Mouse (Mus musculus): ENCODE data around the gene Ezh1. TPM values are rescaled to one million over a fixed set of nuclear protein-coding genes. Genes with fewer than 3 reads are reported as not detected.

Gene Ezh1
- polyA plus RNA-seq, 1 experiment from 2014 or later = 17.6 TPM

DNA sequence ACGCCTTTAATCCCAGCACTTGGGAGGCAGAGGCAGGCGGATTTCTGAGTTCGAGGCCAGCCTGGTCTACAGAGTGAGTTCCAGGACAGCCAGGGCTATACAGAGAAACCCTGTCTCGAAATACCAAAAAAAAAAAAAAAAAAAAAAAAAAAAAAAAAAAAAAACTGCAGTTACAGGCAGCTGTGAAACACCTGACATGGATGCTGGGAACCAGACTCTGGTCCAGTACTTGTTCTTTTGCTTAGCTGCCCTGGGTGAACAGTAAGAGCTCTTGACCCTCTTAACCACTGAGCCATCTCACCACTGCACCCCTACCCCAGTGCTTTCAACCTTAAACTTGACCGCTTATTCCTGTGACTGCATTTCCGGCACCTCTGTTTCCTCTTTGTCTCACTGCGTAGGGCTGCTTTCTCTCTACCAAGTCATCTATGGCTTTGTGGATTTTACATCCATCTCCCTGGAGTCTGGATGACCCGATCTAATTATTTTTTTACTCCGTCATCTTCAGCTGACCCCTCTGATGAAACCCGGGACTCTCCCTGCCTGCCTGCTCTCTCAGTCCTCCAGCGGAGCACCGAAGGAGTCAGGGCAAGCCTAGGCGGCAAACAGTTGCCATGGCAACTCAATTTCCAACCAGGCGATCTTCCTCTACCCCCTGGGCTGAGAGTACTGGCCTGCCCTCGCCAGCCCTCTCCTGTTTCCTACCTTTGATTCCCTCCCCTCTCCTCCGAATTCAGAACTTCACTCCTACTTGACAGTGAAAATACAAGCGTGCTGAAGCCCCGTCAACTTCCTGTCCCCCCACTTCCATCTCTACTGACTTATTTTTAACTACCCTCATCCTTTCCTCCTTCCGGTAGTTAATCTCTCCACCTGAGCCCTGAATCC lies 82.7 kb downstream of the Ezh1 start:
- H3K27ac ChIP-seq = peak overlapping the region; percentile 78
- H3K36me3 ChIP-seq = no peaks in the 10 kb centered on the region
- peak; percentile 72 for ATAC-seq
- H3K4me2 ChIP-seq (replicated peaks) = peak overlapping the region; percentile 55
- H3K4me3 ChIP-seq (replicated peaks) = peak overlapping the region; percentile 22
- H3K9ac ChIP-seq (replicated peaks) = peak overlapping the region; percentile 29
- 15% methylated on average over 18 of the region's 19 CpGs for WGBS
- H3K27me3 ChIP-seq = 0 out of 2 replicates have a peak, but pooled peaks cover 5% of the 10 kb centered on the region
- no peaks in the 10 kb centered on the region for H3K9me3 ChIP-seq
- peaks cover 27% of the 10 kb centered on the region for H3K4me1 ChIP-seq (replicated peaks)

DNA sequence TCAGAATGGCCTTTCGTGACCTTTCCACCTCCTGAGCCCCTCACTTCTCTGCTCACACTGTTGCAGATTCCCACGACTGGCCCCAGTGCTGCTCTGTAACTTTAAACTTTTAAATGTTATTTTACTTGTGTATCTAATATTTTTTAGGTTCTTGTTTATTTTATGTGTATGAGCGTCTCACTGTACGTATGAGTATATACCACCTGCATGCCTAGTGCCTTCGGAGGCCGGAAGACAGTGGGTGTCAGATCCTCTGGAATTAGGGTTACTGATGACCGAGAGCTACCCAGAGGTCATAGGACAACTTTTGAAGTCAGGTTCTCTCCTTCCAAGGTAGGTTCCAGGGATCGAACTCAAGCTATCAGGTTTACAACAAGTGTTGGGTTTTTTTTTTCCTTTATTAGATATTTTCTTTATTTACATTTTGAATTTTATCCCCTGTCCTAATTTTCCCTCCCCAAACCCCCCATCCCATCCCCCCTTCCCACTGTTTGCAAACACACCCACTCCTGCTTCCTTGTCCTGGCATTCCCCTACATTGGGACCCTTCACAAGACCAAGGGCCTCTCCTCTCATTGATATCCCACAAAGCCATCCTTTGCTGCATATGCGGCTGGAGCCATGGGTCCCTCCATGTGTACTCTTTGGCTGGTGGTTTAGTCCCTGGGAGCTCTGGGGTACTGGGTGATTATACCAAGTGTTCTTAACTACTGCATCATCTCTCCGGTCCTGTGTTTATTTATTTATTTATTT lies 83.9 kb downstream of the Ezh1 start:
- no peak overlapping the region for H3K4me2 ChIP-seq (replicated peaks)
- no peaks in the 10 kb centered on the region for H3K9me3 ChIP-seq
- no peak overlapping the region for H3K27ac ChIP-seq
- H3K27me3 ChIP-seq = 0 out of 2 replicates have a peak, but pooled peaks cover 5% of the 10 kb centered on the region
- H3K9ac ChIP-seq (replicated peaks) = no peak overlapping the region
- peaks cover 28% of the 10 kb centered on the region for H3K4me1 ChIP-seq (replicated peaks)
- H3K36me3 ChIP-seq = no peaks in the 10 kb centered on the region
- WGBS = 89% methylated on average over 10 of the region's 10 CpGs
- no peak for ATAC-seq
- H3K4me3 ChIP-seq (replicated peaks) = no peak overlapping the region

Other genes with a start within 250 kb of the Ezh1 start
- gene Atp6v0a1, start 217.0 kb downstream of the Ezh1 start, polyA plus RNA-seq (2015; fragmentation: Nextera tagmentation; extraction: Ambion mirVana) = 87.6 and 90.8 TPM in 2 replicates
- gene Naglu, start 156.5 kb downstream of the Ezh1 start, polyA plus RNA-seq (2015; fragmentation: Nextera tagmentation; extraction: Ambion mirVana) = 9.7 and 9.9 TPM in 2 replicates
- 0.24 TPM in 1 of 2 replicates, not detected in the other for gene Hsd17b1, start 148.1 kb downstream of the Ezh1 start, polyA plus RNA-seq (2015; fragmentation: Nextera tagmentation; extraction: Ambion mirVana)
- 47.1 and 52.8 TPM in 2 replicates for gene Coasy, start 143.9 kb downstream of the Ezh1 start, polyA plus RNA-seq (2015; fragmentation: Nextera tagmentation; extraction: Ambion mirVana)
- 85.9 and 90.9 TPM in 2 replicates for gene Mlx, start 139.2 kb downstream of the Ezh1 start, polyA plus RNA-seq (2015; fragmentation: Nextera tagmentation; extraction: Ambion mirVana)
- 27.9 and 30.8 TPM in 2 replicates for gene Psmc3ip, start 131.0 kb downstream of the Ezh1 start, polyA plus RNA-seq (2015; fragmentation: Nextera tagmentation; extraction: Ambion mirVana)
- gene Retreg3, start 106.6 kb downstream of the Ezh1 start, polyA plus RNA-seq (2015; fragmentation: Nextera tagmentation; extraction: Ambion mirVana) = 21.8 and 28.5 TPM in 2 replicates
- gene Tubg1, start 106.5 kb downstream of the Ezh1 start, polyA plus RNA-seq (2015; fragmentation: Nextera tagmentation; extraction: Ambion mirVana) = 89.4 and 91.0 TPM in 2 replicates
- gene Tubg2, start 70.6 kb downstream of the Ezh1 start, polyA plus RNA-seq (2015; fragmentation: Nextera tagmentation; extraction: Ambion mirVana) = 29.8 and 31.6 TPM in 2 replicates
- 1.3 and 1.5 TPM in 2 replicates for gene Cntnap1, start 55.9 kb downstream of the Ezh1 start, polyA plus RNA-seq (2015; fragmentation: Nextera tagmentation; extraction: Ambion mirVana)
- 7.3 and 8.1 TPM in 2 replicates for gene Plekhh3, start 55.1 kb downstream of the Ezh1 start, polyA plus RNA-seq (2015; fragmentation: Nextera tagmentation; extraction: Ambion mirVana)
- gene Ccr10, start 51.0 kb downstream of the Ezh1 start, polyA plus RNA-seq (2015; fragmentation: Nextera tagmentation; extraction: Ambion mirVana) = 0.19 and 0.38 TPM in 2 replicates
- gene Ramp2, start 19.6 kb upstream of the Ezh1 start, polyA plus RNA-seq (2015; fragmentation: Nextera tagmentation; extraction: Ambion mirVana) = 64.4 and 65.7 TPM in 2 replicates
- gene Vps25, start 27.2 kb upstream of the Ezh1 start, polyA plus RNA-seq (2015; fragmentation: Nextera tagmentation; extraction: Ambion mirVana) = 110 and 111 TPM in 2 replicates
- gene Wnk4, start 34.1 kb upstream of the Ezh1 start, polyA plus RNA-seq (2015; fragmentation: Nextera tagmentation; extraction: Ambion mirVana) = 7.2 and 7.5 TPM in 2 replicates
- gene Cntd1, start 52.5 kb upstream of the Ezh1 start, polyA plus RNA-seq (2015; fragmentation: Nextera tagmentation; extraction: Ambion mirVana) = 1.2 and 1.3 TPM in 2 replicates
- gene Coa3, start 52.7 kb upstream of the Ezh1 start, polyA plus RNA-seq (2015; fragmentation: Nextera tagmentation; extraction: Ambion mirVana) = 210 and 213 TPM in 2 replicates
- gene Becn1, start 75.8 kb upstream of the Ezh1 start, polyA plus RNA-seq (2015; fragmentation: Nextera tagmentation; extraction: Ambion mirVana) = 178 and 194 TPM in 2 replicates
- 126 and 134 TPM in 2 replicates for gene Psme3, start 89.8 kb upstream of the Ezh1 start, polyA plus RNA-seq (2015; fragmentation: Nextera tagmentation; extraction: Ambion mirVana)
- gene Aoc2, start 98.6 kb upstream of the Ezh1 start, polyA plus RNA-seq (2015; fragmentation: Nextera tagmentation; extraction: Ambion mirVana) = 2.4 and 2.5 TPM in 2 replicates
- not detected in 2 replicates for gene Aoc3, start 104.1 kb upstream of the Ezh1 start, polyA plus RNA-seq (2015; fragmentation: Nextera tagmentation; extraction: Ambion mirVana)
- gene G6pc, start 141.1 kb upstream of the Ezh1 start, polyA plus RNA-seq (2015; fragmentation: Nextera tagmentation; extraction: Ambion mirVana) = not detected in 2 replicates
- gene Aarsd1, start 191.2 kb upstream of the Ezh1 start, polyA plus RNA-seq (2015; fragmentation: Nextera tagmentation; extraction: Ambion mirVana) = 94.8 and 101 TPM in 2 replicates
- 6.6 and 8.5 TPM in 2 replicates for gene Gm27029, start 198.3 kb upstream of the Ezh1 start, polyA plus RNA-seq (2015; fragmentation: Nextera tagmentation; extraction: Ambion mirVana)
- 26.2 and 26.4 TPM in 2 replicates for gene Rundc1, start 198.6 kb upstream of the Ezh1 start, polyA plus RNA-seq (2015; fragmentation: Nextera tagmentation; extraction: Ambion mirVana)
- 2.0 and 2.6 TPM in 2 replicates for gene Ptges3l, start 198.9 kb upstream of the Ezh1 start, polyA plus RNA-seq (2015; fragmentation: Nextera tagmentation; extraction: Ambion mirVana)
- gene Rpl27, start 215.8 kb upstream of the Ezh1 start, polyA plus RNA-seq (2015; fragmentation: Nextera tagmentation; extraction: Ambion mirVana) = 303 and 310 TPM in 2 replicates
- 2.2 and 2.3 TPM in 2 replicates for gene Ifi35, start 221.9 kb upstream of the Ezh1 start, polyA plus RNA-seq (2015; fragmentation: Nextera tagmentation; extraction: Ambion mirVana)
- gene Rnd2, start 238.5 kb upstream of the Ezh1 start, polyA plus RNA-seq (2015; fragmentation: Nextera tagmentation; extraction: Ambion mirVana) = 102 and 117 TPM in 2 replicates
- 79.5 and 91.5 TPM in 2 replicates for gene Vat1, start 239.8 kb upstream of the Ezh1 start, polyA plus RNA-seq (2015; fragmentation: Nextera tagmentation; extraction: Ambion mirVana)

All from midbrain, embryonic 13.5 days (tissue).